ENCODE assay signal across 18 mouse cellular contexts in the genomic region with DNA sequence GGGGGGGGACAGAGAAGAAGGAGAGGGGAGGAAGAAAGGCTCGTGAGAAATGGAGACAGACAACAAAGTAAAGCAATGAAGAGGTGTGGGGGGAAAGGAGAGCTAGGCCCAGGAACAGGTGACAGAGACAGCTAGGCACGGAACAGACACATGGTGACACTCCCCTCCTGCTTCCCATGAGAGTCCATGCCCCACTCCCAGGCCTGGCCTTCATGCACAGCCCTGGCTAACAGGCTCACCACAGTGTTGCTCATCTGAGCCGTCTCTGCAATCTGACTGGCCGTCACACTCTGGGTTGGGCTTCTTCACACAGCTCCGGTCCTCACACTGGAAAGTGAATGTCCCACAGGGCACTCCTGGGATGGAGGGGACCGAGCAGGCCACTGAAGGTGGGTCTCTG. TPM values are rescaled to one million over a fixed set of nuclear protein-coding genes. Genes with fewer than 3 reads are reported as not detected.
"Had no signal": no experiment of that assay in that cellular context is flagged by ENCODE, and none has a peak within 500 bp of the region (broad histone marks: within the 10 kb centered on the region; RNA-seq: fewer than 3 reads in every experiment).

No protein-coding gene starts in this region.

- H3K4me1 ChIP-seq: lung, embryonic 15.5 days had no signal

- H3K27ac ChIP-seq: left cerebral cortex, adult 2 months; liver, embryonic 13.5 days; lung, embryonic 15.5 days; macrophage; midbrain, embryonic 12.5 days; neural tube, embryonic 12.5 days; stomach, embryonic 15.5 days had no signal

- H3K4me2 ChIP-seq: liver, embryonic 13.5 days; lung, embryonic 15.5 days; midbrain, embryonic 12.5 days; neural tube, embryonic 12.5 days; stomach, embryonic 15.5 days had no signal

- H3K9ac ChIP-seq: liver, embryonic 13.5 days; liver, postnatal 0 days; lung, embryonic 15.5 days; midbrain, embryonic 12.5 days; neural tube, embryonic 12.5 days; stomach, embryonic 15.5 days had no signal

- H3K9me3 ChIP-seq: liver, embryonic 13.5 days; lung, embryonic 15.5 days; megakaryocyte, embryonic 14.5 days; midbrain, embryonic 12.5 days; neural tube, embryonic 12.5 days; stomach, embryonic 15.5 days had no signal

- ATAC-seq: intestine, postnatal 0 days; liver, postnatal 0 days had no signal

- H3K27me3 ChIP-seq: lung, embryonic 15.5 days; midbrain, embryonic 12.5 days; neural tube, embryonic 12.5 days; stomach, embryonic 15.5 days had no signal

- H3K4me3 ChIP-seq: left cerebral cortex, adult 2 months; liver, embryonic 13.5 days; lung, embryonic 15.5 days; megakaryocyte, embryonic 14.5 days; midbrain, embryonic 12.5 days; neural tube, embryonic 12.5 days; stomach, embryonic 15.5 days had no signal

- H3K36me3 ChIP-seq: lung, embryonic 15.5 days; midbrain, embryonic 12.5 days; neural tube, embryonic 12.5 days; stomach, embryonic 15.5 days had no signal

- DNase-seq: kidney, postnatal 25 days; liver; liver, embryonic 13.5 days; liver, postnatal 0 days; lung, postnatal 14 days; retina, postnatal 1 day; thymus, postnatal 4 days had no signal

RNA-seq across cellular contexts. Expression of a gene that starts 24.6 kb away (rescaled TPM):
- polyA plus RNA-seq: macrophage had no signal

RNA-seq across cellular contexts. Expression of a gene that starts 48.1 kb away (rescaled TPM):
- polyA plus RNA-seq: intestine, postnatal 0 days; kidney, embryonic 14.5 days; limb, embryonic 11.5 days; liver, embryonic 13.5 days; liver, postnatal 0 days; lung, embryonic 15.5 days; macrophage; midbrain, embryonic 12.5 days; neural tube, embryonic 12.5 days; spleen, adult 2 months; stomach, embryonic 15.5 days had no signal
